Mouse (Mus musculus): ENCODE results near the gene Cfap36.

The Cfap36 gene

GRCm38 (mm10) chr11:29173706-29174436, 73.3 kb downstream of the Cfap36 start:
- DNase-seq, result no peak

- DNase-seq, result no peak
These were observed 74.0 kb downstream of the Cfap36 start for GRCm38 (mm10) chr11:29173125-29173631.

- DNase-seq, result peak; percentile 99
These were observed 74.6 kb downstream of the Cfap36 start, which contains the start of gene Ppp4r3b for GRCm38 (mm10) chr11:29172563-29173124. Gene Ppp4r3b, plus strand, starts transcription at chr11:29172890.

DNA sequence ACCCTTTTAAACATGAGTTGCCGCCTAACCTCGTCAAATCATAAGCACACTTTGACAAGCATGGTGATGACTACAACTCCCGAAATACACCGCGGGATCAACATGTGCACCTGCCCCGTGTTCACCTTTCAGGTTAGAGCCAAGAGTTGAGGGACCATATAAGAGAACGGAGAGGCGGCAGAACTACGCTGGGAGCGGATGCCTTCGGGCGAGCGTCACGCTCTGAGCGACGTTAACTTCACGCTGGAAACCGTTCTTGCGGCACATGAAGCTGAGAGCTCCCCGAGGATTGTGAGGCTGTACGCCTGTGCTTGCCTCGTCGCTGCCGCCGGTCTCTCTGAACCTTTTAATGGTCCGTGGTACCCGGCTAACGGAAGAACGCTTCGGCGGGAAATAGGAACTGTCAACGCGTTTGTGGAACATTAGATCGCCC, 75.2 kb downstream of the Cfap36 start:
- DNase-seq, result peak; percentile 74

Measured in cerebellum, adult 11-12 months (tissue).